Mouse (Mus musculus): ENCODE measurements around the gene Rapgef4. TPM values are rescaled to one million over a fixed set of nuclear protein-coding genes. Genes with fewer than 3 reads are reported as not detected.
A peak's percentile ranks its signal among the peaks of the same experiment; 100 is the strongest.

The Rapgef4 gene
- total and polyA plus RNA-seq, 3 experiments, result 15.3 to 38.9 (median 25.4) TPM

DNA sequence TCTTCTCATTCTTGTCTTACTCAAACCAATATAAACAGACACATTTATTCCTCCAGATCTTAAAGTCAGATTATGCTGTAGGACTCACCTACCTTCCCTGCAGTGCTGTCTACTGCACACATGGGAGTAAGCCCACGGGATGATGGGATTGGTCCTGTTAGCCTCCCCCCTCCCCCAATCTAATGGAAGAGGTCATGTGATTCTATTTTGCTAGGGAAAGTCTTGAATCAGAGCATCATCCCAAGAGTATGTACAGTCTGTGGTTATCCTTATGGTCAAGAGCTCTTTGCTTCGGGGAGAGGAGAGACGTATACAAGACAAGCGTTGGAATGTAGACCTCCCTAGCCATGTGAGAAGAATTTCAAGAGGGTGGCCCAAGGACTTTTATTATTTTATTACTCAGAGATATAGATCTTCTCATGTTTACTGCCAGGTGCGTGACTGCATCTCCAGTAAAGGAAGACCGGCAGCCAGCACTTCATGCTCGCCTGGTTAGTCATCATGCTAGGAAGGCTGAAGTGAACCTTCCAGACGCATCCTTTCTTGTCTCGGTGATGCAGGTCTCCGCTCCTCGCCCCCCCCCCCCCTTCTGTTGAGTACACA, 308.0 kb downstream of the Rapgef4 start:
- intact Hi-C loops (cut with DNase I), result loop anchor here (5.0 kb wide), 1 partner anchor 52 kb away; no protein-coding TSS in a partner anchor
- TF ChIP-seq EP300 (IDR thresholded peaks at IDR 0.05; ENCODE audit: insufficient read depth, low read depth, low read length) (no peak), POLR2A (IDR thresholded peaks at IDR 0.05; ENCODE audit: insufficient read depth, low read depth, low read length) (no peak), CTCF (IDR thresholded peaks at IDR 0.05) (no peak)
- 81% methylated on average over 11 of the region's 11 CpGs for WGBS
- H3K9ac ChIP-seq (ENCODE audit: low read depth, low read length), result no peak overlapping the region
- no peaks in the 10 kb centered on the region for H3K27me3 ChIP-seq (ENCODE audit: control insufficient read depth, insufficient read depth, low read length)
- no peak overlapping the region for H3K27ac ChIP-seq
- DNase-seq, result no peak
- H3K79me2 ChIP-seq (replicated peaks; ENCODE audit: control insufficient read depth, insufficient read depth, low read length), result peaks cover 2% of the 10 kb centered on the region
- H3K4me1 ChIP-seq (ENCODE audit: control insufficient read depth, insufficient read depth, low read length), result peaks cover 13% of the 10 kb centered on the region
- H3K4me3 ChIP-seq, result no peak overlapping the region
- no peaks in the 10 kb centered on the region; the same call in none of the 2 replicates for H3K36me3 ChIP-seq (ENCODE audit: control insufficient read depth, insufficient read depth, low read length)

- H3K9ac ChIP-seq (ENCODE audit: low read depth, low read length), result no peak overlapping the region
- intact Hi-C loops (cut with DNase I), result no loop called here
- no peak overlapping the region for H3K27ac ChIP-seq
- 59% methylated on average over 1 of the region's 1 CpGs for WGBS
- H3K4me1 ChIP-seq (ENCODE audit: control insufficient read depth, insufficient read depth, low read length), result peaks cover 11% of the 10 kb centered on the region
- TF ChIP-seq CTCF (IDR thresholded peaks at IDR 0.05) (no peak), POLR2A (IDR thresholded peaks at IDR 0.05; ENCODE audit: insufficient read depth, low read depth, low read length) (no peak), EP300 (IDR thresholded peaks at IDR 0.05; ENCODE audit: insufficient read depth, low read depth, low read length) (no peak)
- H3K79me2 ChIP-seq (replicated peaks; ENCODE audit: control insufficient read depth, insufficient read depth, low read length), result peaks cover 2% of the 10 kb centered on the region
- H3K36me3 ChIP-seq (ENCODE audit: control insufficient read depth, insufficient read depth, low read length), result no peaks in the 10 kb centered on the region; the same call in none of the 2 replicates
- H3K27me3 ChIP-seq (ENCODE audit: control insufficient read depth, insufficient read depth, low read length), result no peaks in the 10 kb centered on the region
- DNase-seq, result no peak
- no peak overlapping the region for H3K4me3 ChIP-seq
Observed at GRCm38 (mm10) chr2:72291103-72291502, 310.1 kb downstream of the Rapgef4 start.

- WGBS, result 69% methylated on average over 8 of the region's 8 CpGs
Observed at GRCm38 (mm10) chr2:72292573-72292972, 311.5 kb downstream of the Rapgef4 start.

GRCm38 (mm10) chr2:72294994-72295393, 314.0 kb downstream of the Rapgef4 start:
- peaks cover 13% of the 10 kb centered on the region for H3K36me3 ChIP-seq (ENCODE audit: control insufficient read depth, insufficient read depth, low read length)
- intact Hi-C loops (cut with DNase I), result loop anchor here (5.0 kb wide), 1 partner anchor 37 kb away; no protein-coding TSS in a partner anchor

More at GRCm38 (mm10) chr2:72292573-72292972, 311.5 kb downstream of the Rapgef4 start:
- H3K4me3 ChIP-seq, result no peak overlapping the region
- H3K27me3 ChIP-seq (ENCODE audit: control insufficient read depth, insufficient read depth, low read length), result no peaks in the 10 kb centered on the region
- H3K36me3 ChIP-seq (ENCODE audit: control insufficient read depth, insufficient read depth, low read length), result peaks cover 4% of the 10 kb centered on the region
- H3K79me2 ChIP-seq (replicated peaks; ENCODE audit: control insufficient read depth, insufficient read depth, low read length), result peaks cover 2% of the 10 kb centered on the region
- TF ChIP-seq EP300 (IDR thresholded peaks at IDR 0.05; ENCODE audit: insufficient read depth, low read depth, low read length) (no peak), CTCF (IDR thresholded peaks at IDR 0.05) (no peak), POLR2A (IDR thresholded peaks at IDR 0.05; ENCODE audit: insufficient read depth, low read depth, low read length) (no peak)
- no peak overlapping the region for H3K9ac ChIP-seq (ENCODE audit: low read depth, low read length)
- intact Hi-C loops (cut with DNase I), result no loop called here
- peaks cover 8% of the 10 kb centered on the region for H3K4me1 ChIP-seq (ENCODE audit: control insufficient read depth, insufficient read depth, low read length)
- no peak overlapping the region for H3K27ac ChIP-seq
- DNase-seq, result no peak

DNA sequence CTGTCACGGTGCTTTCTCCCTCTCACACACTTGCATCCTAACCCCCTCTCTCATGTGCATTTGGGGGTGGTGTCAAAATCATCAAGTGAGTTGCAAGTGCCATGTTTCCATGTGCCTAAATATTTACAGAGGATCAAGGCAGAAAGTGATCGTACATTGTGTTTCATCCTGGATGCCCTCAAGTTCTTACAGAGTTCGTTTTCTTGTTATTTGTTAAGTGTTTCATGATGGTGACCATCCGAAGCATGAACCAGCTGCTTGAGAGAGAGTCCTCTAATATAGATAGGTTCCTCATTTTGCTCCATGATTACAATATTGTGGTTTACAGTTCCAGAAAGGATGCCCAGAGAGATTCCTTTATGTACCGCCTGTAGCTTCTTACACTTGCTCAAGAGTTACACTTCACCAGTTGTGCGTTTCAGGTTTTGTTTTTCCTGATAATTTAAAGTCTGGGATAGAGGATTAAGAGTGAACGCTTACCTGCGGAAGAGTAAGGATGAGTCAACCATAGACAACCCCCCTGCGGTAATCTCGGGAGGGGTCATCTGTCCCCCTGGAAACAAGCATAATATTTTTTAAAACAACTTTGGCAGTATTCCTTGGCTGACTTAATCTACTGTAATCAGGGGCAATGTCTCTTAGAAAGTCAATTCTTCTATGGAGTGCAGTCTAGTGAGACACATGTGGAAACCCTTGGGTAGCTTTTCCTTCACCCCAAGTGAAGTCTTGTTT, 316.1 kb downstream of the Rapgef4 start:
- Histone ChIP-seq H3K9ac (ENCODE audit: low read depth, low read length) (peak overlapping the region; percentile 72), H3K4me3 (peak overlapping the region; percentile 47)
- 67% methylated on average over 10 of the region's 10 CpGs for WGBS

More at GRCm38 (mm10) chr2:72294994-72295393, 314.0 kb downstream of the Rapgef4 start:
- no peaks in the 10 kb centered on the region for H3K27me3 ChIP-seq (ENCODE audit: control insufficient read depth, insufficient read depth, low read length)
- no peak for TF ChIP-seq EP300 (IDR thresholded peaks at IDR 0.05; ENCODE audit: insufficient read depth, low read depth, low read length)
- TF ChIP-seq POLR2A (IDR thresholded peaks at IDR 0.05; ENCODE audit: insufficient read depth, low read depth, low read length), result no peak
- no peak for TF ChIP-seq CTCF (IDR thresholded peaks at IDR 0.05)
- no peak overlapping the region for H3K9ac ChIP-seq (ENCODE audit: low read depth, low read length)
- WGBS, result 83% methylated on average over 6 of the region's 6 CpGs
- no peaks in the 10 kb centered on the region for H3K79me2 ChIP-seq (replicated peaks; ENCODE audit: control insufficient read depth, insufficient read depth, low read length)
- no peak overlapping the region for H3K27ac ChIP-seq
- H3K4me3 ChIP-seq, result no peak overlapping the region
- H3K4me1 ChIP-seq (ENCODE audit: control insufficient read depth, insufficient read depth, low read length), result peaks cover 6% of the 10 kb centered on the region
- no peak for DNase-seq

More for the DNA sequence above, 316.1 kb downstream of the Rapgef4 start:
- intact Hi-C loops (cut with DNase I), result loop anchor here (5.0 kb wide), 1 partner anchor 35 kb away; no protein-coding TSS in a partner anchor
- peaks cover 19% of the 10 kb centered on the region for H3K36me3 ChIP-seq (ENCODE audit: control insufficient read depth, insufficient read depth, low read length)
- H3K79me2 ChIP-seq (replicated peaks; ENCODE audit: control insufficient read depth, insufficient read depth, low read length), result no peaks in the 10 kb centered on the region; the same call in 1 of the 2 replicates
- TF ChIP-seq POLR2A (IDR thresholded peaks at IDR 0.05; ENCODE audit: insufficient read depth, low read depth, low read length) (no peak), CTCF (IDR thresholded peaks at IDR 0.05) (no peak), EP300 (IDR thresholded peaks at IDR 0.05; ENCODE audit: insufficient read depth, low read depth, low read length) (no peak)
- no peaks in the 10 kb centered on the region for H3K27me3 ChIP-seq (ENCODE audit: control insufficient read depth, insufficient read depth, low read length)
- no peak for DNase-seq
- H3K4me1 ChIP-seq (ENCODE audit: control insufficient read depth, insufficient read depth, low read length), result peaks cover 6% of the 10 kb centered on the region; the same call in 1 of the 2 replicates
- peak overlapping the region; percentile 94 for H3K27ac ChIP-seq

Data from heart, adult 2 months (tissue).